Mouse (Mus musculus) midbrain, postnatal 0 days (tissue): ENCODE measurements around the gene Mief1. TPM values are rescaled to one million over a fixed set of nuclear protein-coding genes. Genes with fewer than 3 reads are reported as not detected.
A peak's percentile ranks its signal among the peaks of the same experiment; 100 is the strongest.

Experiments
- ATAC-seq: fragments of 200-750 bp; cut with Nextera tagmentation; 2 replicates; pipeline ENCODE4 v1.8.0; 2017; ENCODE audit warnings: moderate number of reproducible peaks, mild to moderate bottlenecking, moderate TSS enrichment, moderate library complexity; ENCODE audit not compliant: low FRiP score
- DNase-seq: peaks from one replicate; pipeline ENCODE4 v3.0.0-alpha.2; 2015; ENCODE audit warnings: low spot score
- H3K27ac ChIP-seq: fragments of 300-500 bp; sonication (generic); 2 replicates; pipeline ENCODE4 v1.5.1; 2014; ENCODE audit warnings: low read depth, mild to moderate bottlenecking, low read length, mixed read lengths
- H3K27me3 ChIP-seq: fragments of 300-500 bp; sonication (generic); 2 replicates; pipeline ENCODE4 v1.6.1; 2014; ENCODE audit warnings: low read length, control low read depth, mixed read lengths; ENCODE audit not compliant: insufficient read depth
- H3K36me3 ChIP-seq: fragments of 300-500 bp; sonication (generic); 2 replicates; pipeline ENCODE4 v1.6.1; 2014; ENCODE audit warnings: low read length, control low read depth, mixed read lengths; ENCODE audit not compliant: insufficient read depth
- H3K4me1 ChIP-seq: fragments of 300-500 bp; sonication (generic); 2 replicates; pipeline ENCODE4 v1.6.1; 2014; ENCODE audit warnings: mild to moderate bottlenecking, control low read depth, antibody characterized with exemption, low read length, mixed read lengths; ENCODE audit not compliant: insufficient read depth
- H3K4me2 ChIP-seq: fragments of 300-500 bp; sonication (generic); 2 replicates; pipeline ENCODE4 v1.6.1; 2014; ENCODE audit warnings: low read depth, mild to moderate bottlenecking, low read length, mixed read lengths; ENCODE audit not compliant: poor library complexity, severe bottlenecking
- H3K4me3 ChIP-seq: fragments of 300-500 bp; sonication (generic); 2 replicates; pipeline ENCODE4 v1.5.1; 2014; ENCODE audit warnings: low read depth, mild to moderate bottlenecking, low read length, moderate library complexity
- H3K9ac ChIP-seq: fragments of 300-500 bp; sonication (generic); replicated peaks from 2 replicates; pipeline ENCODE4 v1.6.1; 2014; ENCODE audit warnings: mild to moderate bottlenecking, low read length, moderate library complexity, mixed read lengths; ENCODE audit not compliant: poor library complexity, severe bottlenecking
- H3K9me3 ChIP-seq: fragments of 300-500 bp; sonication (generic); 2 replicates; pipeline ENCODE4 v1.6.1; 2016; ENCODE audit warnings: low read length, control low read depth
- CTCF ChIP-seq: IDR thresholded peaks from 2 replicates; pipeline ENCODE4 v1.5.1; 2016; ENCODE audit warnings: antibody characterized with exemption, mild to moderate bottlenecking
- WGBS: fragments of 180-500 bp; shearing (Covaris S2); extraction: QIAGEN DNeasy Blood & Tissue Kit; methylation state at CpG from one replicate; pipeline ENCODE4 v1.1.7; 2014; 5-methylcytosine and 5-hydroxymethylcytosine counted together
- polyA plus RNA-seq: library from polyadenylated mRNA; unstranded; fragments of >200 nt; fragmentation: Nextera tagmentation; extraction: Ambion mirVana; gene quantifications from 2 replicates; pipeline ENCODE4 v1.2.1, GENCODE M21; 2015
- total RNA-seq: library from RNA; depleted of rRNA; stranded (reverse); fragments of >200 nt; gene quantifications from 2 replicates; pipeline ENCODE4 v1.2.3, GENCODE M21; 2014; rRNA removed

Mief1 gene
- total RNA-seq (46.3 and 47.2 TPM in 2 replicates), polyA plus RNA-seq (19.4 and 21.9 TPM in 2 replicates)

DNA sequence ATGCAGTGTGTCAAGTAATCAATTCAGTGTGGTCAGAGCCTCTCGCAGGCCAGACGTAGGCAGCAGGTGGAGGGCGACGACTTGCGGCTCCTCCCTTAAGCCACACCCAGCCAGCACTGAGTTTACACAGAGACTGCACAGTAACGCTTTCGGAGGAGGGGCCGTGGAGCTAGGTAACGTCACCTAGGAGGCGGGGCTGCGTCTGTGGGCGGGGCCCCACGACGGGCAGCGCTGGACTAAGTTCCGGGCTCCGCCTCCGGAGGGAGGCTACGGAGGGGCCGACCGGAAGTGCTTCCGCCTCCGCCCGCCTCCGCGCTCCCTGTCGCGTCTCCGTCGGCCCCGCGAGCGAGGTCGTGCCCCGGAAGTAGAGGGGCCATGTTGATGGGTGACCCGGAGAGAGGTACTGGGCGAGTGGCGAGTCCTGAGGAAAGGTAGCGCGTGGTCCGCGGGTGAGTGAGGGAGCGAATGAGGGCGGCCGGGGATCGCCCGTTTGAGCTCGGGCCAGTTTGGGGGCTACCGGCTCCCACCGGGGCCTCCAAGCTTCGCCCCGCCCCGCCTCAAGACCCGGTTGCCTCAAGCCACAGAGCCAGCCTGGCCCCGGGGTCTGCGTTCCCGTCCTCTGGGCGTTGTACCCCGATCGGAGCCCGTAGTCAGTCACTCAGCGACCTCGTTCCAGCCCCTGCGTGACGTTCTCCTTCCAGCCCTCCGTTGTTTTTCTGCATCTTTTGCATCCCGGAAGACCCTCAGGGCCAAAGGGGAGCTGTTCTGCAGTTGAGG is at the start of gene Mief1:
Gene Mief1 (plus strand): TSS at position 286 of the 777 bp plus-strand sequence.
- TF ChIP-seq CTCF = peak; percentile 46
- H3K4me3 ChIP-seq = peak within 1 kb of the TSS; percentile 83
- H3K9me3 ChIP-seq = no peaks in the 10 kb centered on the region
- H3K36me3 ChIP-seq = peaks cover 18% of the 10 kb centered on the region
- 1% methylated on average over 58 of the region's 67 CpGs for WGBS
- DNase-seq = peak; percentile 97
- ATAC-seq = peak; percentile 94
- peak within 1 kb of the TSS; percentile 78 for H3K27ac ChIP-seq
- peak within 1 kb of the TSS; percentile 92 for H3K4me2 ChIP-seq
- peak within 1 kb of the TSS; percentile 77 for H3K9ac ChIP-seq
- H3K27me3 ChIP-seq = no peaks in the 10 kb centered on the region
- H3K4me1 ChIP-seq = peaks cover 5% of the 10 kb centered on the region; the same call in 1 of the 2 replicates

DNA sequence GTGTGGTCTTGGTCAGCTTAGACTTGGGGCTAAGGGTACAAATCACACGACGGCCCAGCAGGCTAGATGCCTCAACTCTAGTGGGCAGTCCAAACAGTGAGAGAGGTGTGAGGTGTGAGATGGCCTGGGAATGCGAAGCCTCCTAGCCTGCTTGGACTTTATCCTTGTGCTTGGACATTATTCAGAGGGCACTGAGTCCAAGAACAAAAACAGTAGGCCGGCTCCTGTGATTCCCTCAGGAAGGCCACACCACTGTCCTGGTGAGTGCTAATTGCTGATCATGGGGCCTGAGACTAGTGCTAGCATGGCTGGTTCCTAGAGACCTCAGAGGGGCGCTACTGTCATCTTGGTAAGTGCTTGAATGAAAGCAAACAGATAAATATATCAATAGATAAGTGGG is 44.9 kb upstream of the Mief1 start:
- DNase-seq = no peak
- H3K9ac ChIP-seq = no peak overlapping the region
- no peak overlapping the region for H3K27ac ChIP-seq
- no peak overlapping the region for H3K4me2 ChIP-seq
- no peaks in the 10 kb centered on the region for H3K27me3 ChIP-seq
- no peak overlapping the region for H3K4me3 ChIP-seq
- ATAC-seq = no peak
- TF ChIP-seq CTCF = no peak
- 89% methylated on average over 5 of the region's 5 CpGs for WGBS
- no peaks in the 10 kb centered on the region for H3K9me3 ChIP-seq
- H3K4me1 ChIP-seq = no peaks in the 10 kb centered on the region
- H3K36me3 ChIP-seq = no peaks in the 10 kb centered on the region

DNA sequence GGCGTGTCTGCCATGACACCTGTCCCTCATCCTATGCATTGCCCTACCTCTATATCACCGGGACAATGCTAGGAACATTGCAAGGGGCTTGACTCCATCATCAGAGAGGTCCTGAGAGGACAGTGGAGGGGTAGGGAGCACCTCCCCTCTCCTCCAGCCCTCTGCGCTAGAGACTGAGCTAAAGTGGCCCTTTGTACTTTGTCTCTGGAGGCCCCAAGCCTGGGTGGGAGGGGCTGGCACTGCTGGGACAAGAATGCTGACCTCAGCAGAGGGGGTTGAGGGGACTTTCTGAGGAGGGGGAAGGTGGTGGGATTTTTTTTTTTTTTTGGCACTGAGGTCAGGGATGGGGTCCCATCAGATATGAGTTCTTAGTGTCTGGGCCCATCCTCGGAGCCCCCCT is 43.7 kb upstream of the Mief1 start:
- no peaks in the 10 kb centered on the region for H3K9me3 ChIP-seq
- no peak overlapping the region for H3K9ac ChIP-seq
- no peak overlapping the region for H3K27ac ChIP-seq
- H3K4me3 ChIP-seq = no peak overlapping the region
- no peaks in the 10 kb centered on the region for H3K4me1 ChIP-seq
- whole genome bisulfite sequencing = 74% methylated on average over 4 of the region's 4 CpGs
- no peaks in the 10 kb centered on the region for H3K27me3 ChIP-seq
- DNase-seq (no peak), ATAC-seq (no peak)
- no peak overlapping the region for H3K4me2 ChIP-seq
- H3K36me3 ChIP-seq = no peaks in the 10 kb centered on the region
- TF ChIP-seq CTCF = no peak

DNA sequence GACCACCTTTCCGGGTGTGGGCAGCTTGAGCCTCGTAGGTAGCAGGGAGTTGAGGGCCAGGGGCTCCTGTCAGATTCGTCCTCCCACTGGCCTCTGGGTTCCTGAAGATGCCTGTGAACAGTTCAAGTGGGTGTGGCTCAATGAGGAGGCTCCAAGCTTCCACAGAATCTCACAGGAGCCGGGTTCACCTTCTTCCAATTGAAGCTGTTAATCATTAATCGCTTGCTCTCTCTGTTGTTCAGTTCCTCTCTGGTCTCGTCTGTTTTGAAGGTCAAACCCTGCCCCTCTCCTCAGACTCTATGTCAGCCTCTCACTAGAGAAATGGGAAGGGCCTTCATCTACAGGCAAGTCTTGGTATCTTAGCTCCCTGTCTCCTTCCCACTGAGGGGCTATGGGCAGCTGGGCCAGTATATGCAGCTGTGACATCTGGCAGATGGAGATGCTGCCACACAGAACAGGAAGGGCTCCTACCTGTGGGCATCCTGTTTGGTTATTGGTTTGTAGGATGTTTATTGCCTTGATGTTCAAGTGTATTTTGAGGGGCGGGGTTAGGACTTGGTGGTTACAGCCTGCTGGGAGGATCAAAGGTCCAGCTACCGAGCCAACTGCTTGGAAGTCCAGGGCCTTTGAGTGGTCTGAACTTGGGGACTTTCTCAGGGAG is 42.1 kb upstream of the Mief1 start:
- Histone ChIP-seq H3K27ac (no peak overlapping the region), H3K27me3 (no peaks in the 10 kb centered on the region), H3K9me3 (no peaks in the 10 kb centered on the region), H3K4me3 (no peak overlapping the region), H3K4me2 (no peak overlapping the region), H3K36me3 (no peaks in the 10 kb centered on the region), H3K4me1 (no peaks in the 10 kb centered on the region), H3K9ac (no peak overlapping the region)
- ATAC-seq (no peak), DNase-seq (no peak)
- 81% methylated on average over 8 of the region's 8 CpGs for WGBS
- no peak for TF ChIP-seq CTCF

DNA sequence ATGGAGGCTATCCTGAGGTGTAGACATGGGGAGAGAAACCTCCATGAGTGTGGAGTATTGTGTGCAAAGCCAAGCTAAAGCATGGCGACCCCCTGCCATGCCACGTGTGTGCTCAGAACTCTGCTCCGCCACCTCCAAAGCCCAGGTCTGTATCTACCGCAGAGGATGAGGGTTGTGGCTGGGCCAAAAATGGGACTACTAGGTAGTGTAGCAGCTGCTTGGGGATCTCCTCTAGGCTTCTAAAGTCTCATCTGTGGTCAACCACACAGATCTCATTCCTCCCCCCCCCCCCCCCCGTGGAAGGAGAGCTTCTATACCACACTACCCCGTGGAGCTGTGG is 41.6 kb upstream of the Mief1 start:
- H3K4me2 ChIP-seq = no peak overlapping the region
- no peaks in the 10 kb centered on the region for H3K27me3 ChIP-seq
- TF ChIP-seq CTCF = no peak
- H3K4me1 ChIP-seq = no peaks in the 10 kb centered on the region
- H3K9ac ChIP-seq = no peak overlapping the region
- H3K4me3 ChIP-seq = no peak overlapping the region
- no peaks in the 10 kb centered on the region for H3K9me3 ChIP-seq
- DNase-seq = no peak
- WGBS = 92% methylated on average over 5 of the region's 6 CpGs
- no peak for ATAC-seq
- H3K27ac ChIP-seq = no peak overlapping the region
- H3K36me3 ChIP-seq = no peaks in the 10 kb centered on the region

DNA sequence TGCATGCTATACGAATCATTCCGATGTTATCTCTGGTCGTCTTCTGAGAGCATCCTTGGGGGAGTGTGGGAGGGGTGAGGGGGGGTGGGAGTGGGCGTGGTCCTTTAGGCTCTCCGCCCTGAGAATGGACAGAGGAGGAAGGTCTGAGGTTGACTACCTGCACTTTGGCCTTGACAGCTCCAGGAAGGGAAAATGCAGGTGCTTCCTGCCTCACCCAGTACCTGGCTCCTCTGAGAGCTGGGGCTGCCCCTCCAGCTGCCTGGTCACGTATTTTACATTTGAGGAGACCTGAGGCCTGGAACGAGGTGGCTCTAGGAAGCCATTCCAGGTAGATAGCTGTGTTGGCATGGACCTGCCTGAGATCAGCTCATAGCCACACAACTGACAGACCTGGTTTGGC is 41.0 kb upstream of the Mief1 start:
- Histone ChIP-seq H3K4me1 (no peaks in the 10 kb centered on the region), H3K27ac (no peak overlapping the region), H3K4me3 (no peak overlapping the region), H3K27me3 (no peaks in the 10 kb centered on the region), H3K9ac (no peak overlapping the region), H3K4me2 (no peak overlapping the region), H3K9me3 (no peaks in the 10 kb centered on the region), H3K36me3 (no peaks in the 10 kb centered on the region)
- DNase-seq (no peak), ATAC-seq (no peak)
- TF ChIP-seq CTCF = no peak
- 89% methylated on average over 7 of the region's 7 CpGs for WGBS
